Mouse (Mus musculus) ES-E14 (cell line): ENCODE results near the gene Iqcn.

Experiments used
- CHD2 ChIP-seq: IDR thresholded peaks from 2 replicates; pipeline ENCODE4 v1.6.1; 2014; ENCODE audit warnings: mild to moderate bottlenecking, low read depth, low read length, inconsistent platforms
- MAFK ChIP-seq: IDR thresholded peaks from 2 replicates; pipeline ENCODE4 v1.6.1; 2014; ENCODE audit warnings: mild to moderate bottlenecking, low read depth, low read length, inconsistent platforms; ENCODE audit not compliant: insufficient read depth

- TF ChIP-seq MAFK (no peak), CHD2 (no peak)
These were observed 38.6 kb upstream of the Iqcn start for GRCm38 (mm10) chr8:70664631-70665030.
